18 mouse cellular contexts compared by ENCODE assay signal in genomic region chr15:85245241-85246010, GRCm38 (mm10). TPM values are rescaled to one million over a fixed set of nuclear protein-coding genes. Genes with fewer than 3 reads are reported as not detected.
DNase-seq lines count a peak whose midpoint lies in the region; ATAC-seq lines count a peak whose summit lies in the region.
"Had no signal": no experiment of that assay in that cellular context is flagged by ENCODE, and none has a peak within 500 bp of the region (broad histone marks: within the 10 kb centered on the region; RNA-seq: fewer than 3 reads in every experiment).

No protein-coding gene starts in this region.

- H3K27me3 ChIP-seq in kidney, embryonic 15.5 days: no peaks in the 10 kb centered on the region
- H3K27me3 ChIP-seq: forebrain, embryonic 12.5 days had no signal

- WGBS in kidney, embryonic 15.5 days: 85% methylated on average over 5 of the region's 5 CpGs

- ATAC-seq in kidney, embryonic 15.5 days (replicated peaks; ENCODE audit: low FRiP score): no peak
- ATAC-seq: hindbrain, embryonic 16.5 days had no signal

- H3K9ac ChIP-seq in kidney, embryonic 15.5 days: no peak overlapping the region
- H3K9ac ChIP-seq: forebrain, embryonic 12.5 days; heart, embryonic 13.5 days; liver, embryonic 14.5 days had no signal

- no peaks in the 10 kb centered on the region for H3K9me3 ChIP-seq in kidney, embryonic 15.5 days (replicated peaks)
- H3K9me3 ChIP-seq: forebrain, embryonic 12.5 days; heart, embryonic 13.5 days; midbrain, embryonic 10.5 days had no signal

- DNase-seq in adrenal gland, adult 2 months: peak; percentile 61
- DNase-seq in adrenal gland, postnatal 4 days (ENCODE audit: low spot score in 2 of 2): no peak
- peak; percentile 51 for DNase-seq in kidney, adult 11 months
- DNase-seq in 3T3-L1 (ENCODE audit: low read depth, low spot score): peak; percentile 95
- DNase-seq in heart, adult 9 months (ENCODE audit: low spot score in 2 of 2): peak; percentile 58 to 68
- no peak for DNase-seq in embryo, embryonic 10 days (ENCODE audit: low spot score)
- no peak for DNase-seq in cerebellum, adult 9-11 months
- DNase-seq: B cell, adult 2 months; cerebellum, adult 2 months; spleen, adult 18-20 months had no signal

- no peak overlapping the region for H3K4me3 ChIP-seq in kidney, embryonic 15.5 days (replicated peaks)
- H3K4me3 ChIP-seq: forebrain, embryonic 12.5 days; heart, embryonic 13.5 days; layer of hippocampus, adult 2 months; midbrain, embryonic 10.5 days had no signal

- H3K4me1 ChIP-seq in kidney, embryonic 15.5 days: 0 out of 2 replicates have a peak, but pooled peaks cover 5% of the 10 kb centered on the region
- H3K4me1 ChIP-seq: forebrain, embryonic 12.5 days; midbrain, embryonic 10.5 days had no signal

- no peak overlapping the region for H3K27ac ChIP-seq in kidney, embryonic 15.5 days
- H3K27ac ChIP-seq: forebrain, embryonic 12.5 days; heart, embryonic 13.5 days; layer of hippocampus, adult 2 months; liver, embryonic 14.5 days; midbrain, embryonic 10.5 days had no signal

- no peak overlapping the region for H3K4me2 ChIP-seq in kidney, embryonic 15.5 days
- H3K4me2 ChIP-seq: forebrain, embryonic 12.5 days; heart, embryonic 13.5 days had no signal

- peaks cover 81% of the 10 kb centered on the region for H3K36me3 ChIP-seq in kidney, embryonic 15.5 days

RNA-seq across cellular contexts. Expression of gene Fbln1, which starts 39.7 kb away (rescaled TPM):
- 10 to 100 TPM; 34.0 to 38.5 TPM for total RNA-seq in adrenal gland, adult 2 months (2021)
- polyA plus RNA-seq in adrenal gland, adult 2 months (2012; rRNA removed): 37.6 and 42.1 TPM in 2 replicates
- 10 to 100 TPM; 64.1 to 77.4 TPM for total RNA-seq in adrenal gland, postnatal 4 days (2021)
- 170 and 206 TPM in 2 replicates for polyA plus RNA-seq in kidney, embryonic 15.5 days (2015; fragmentation: Nextera tagmentation; extraction: Ambion mirVana)
- total RNA-seq: MEL had no signal

Comparison
In these comparisons a context has a peak if more than half of its experiments do, and no peak if none do; other contexts are left out.
1. DNase-seq: peak in adrenal gland, adult 2 months (single experiment), kidney, adult 11 months (single experiment), 3T3-L1 (single experiment) and heart, adult 9 months (2 of 2); none in adrenal gland, postnatal 4 days (0 of 2), embryo, embryonic 10 days (single experiment) and cerebellum, adult 9-11 months (single experiment).